Mouse (Mus musculus): ENCODE measurements at regions not wholly inside any gene's neighbourhood (a gene's known extent, or its start where the extent isn't known, plus 50 kb on each side); places are given as distances from the start of the nearest gene placed in this dataset.

- TF ChIP-seq CTCF (IDR thresholded peaks at IDR 0.05; ENCODE audit: low read depth, low read length) (no peak), POLR2A (IDR thresholded peaks at IDR 0.05; ENCODE audit: extremely low read depth, insufficient read depth, low read length) (no peak)
Observed at GRCm38 (mm10) chr1:92383749-92384148, 89.9 kb downstream of the Ndufa10 start.

Measured in liver, adult 2 months (tissue).